Mouse (Mus musculus): ENCODE data around the gene Dcakd. TPM values are rescaled to one million over a fixed set of nuclear protein-coding genes. Genes with fewer than 3 reads are reported as not detected.

Gene Dcakd
- 197 and 201 TPM in 2 replicates for polyA plus RNA-seq (2015; fragmentation: Nextera tagmentation; extraction: Ambion mirVana)

GRCm38 (mm10) chr11:103028176-103028891 lies at the start of gene Dcakd, which contains the start of gene Nmt1:
TSS of gene Dcakd (minus strand) at chr11:103028333.
TSS of gene Nmt1 (plus strand) at chr11:103028190.
- ATAC-seq (ENCODE audit: low FRiP score, low read depth) = peak; percentile 99
- Histone ChIP-seq H3K4me2 (replicated peaks) (peak within 1 kb of the TSS; percentile 73), H3K9me3 (no peaks in the 10 kb centered on the region), H3K9ac (peak within 1 kb of the TSS; percentile 74), H3K27ac (peak within 1 kb of the TSS; percentile 81), H3K4me1 (peaks cover 35% of the 10 kb centered on the region), H3K27me3 (no peaks in the 10 kb centered on the region), H3K4me3 (peak within 1 kb of the TSS; percentile 69), H3K36me3 (peaks cover 29% of the 10 kb centered on the region)
- under 1% methylated on average over 36 of the region's 36 CpGs for WGBS

- H3K27ac ChIP-seq = no peak overlapping the region
- WGBS = 75% methylated on average over 8 of the region's 8 CpGs
- H3K27me3 ChIP-seq = peaks cover 39% of the 10 kb centered on the region
- peaks cover 3% of the 10 kb centered on the region for H3K36me3 ChIP-seq
- ATAC-seq (ENCODE audit: low FRiP score, low read depth) = no peak
- H3K9ac ChIP-seq = no peak overlapping the region
- no peak overlapping the region for H3K4me2 ChIP-seq (replicated peaks)
- no peak overlapping the region for H3K4me3 ChIP-seq
- H3K4me1 ChIP-seq = peaks cover 16% of the 10 kb centered on the region
- H3K9me3 ChIP-seq = no peaks in the 10 kb centered on the region
Measured at GRCm38 (mm10) chr11:103076581-103076980, 48.4 kb upstream of the Dcakd start.

- Histone ChIP-seq H3K36me3 (peaks cover 8% of the 10 kb centered on the region), H3K4me1 (peaks cover 16% of the 10 kb centered on the region), H3K27ac (no peak overlapping the region), H3K9ac (no peak overlapping the region), H3K4me2 (replicated peaks) (no peak overlapping the region), H3K9me3 (no peaks in the 10 kb centered on the region), H3K4me3 (no peak overlapping the region), H3K27me3 (peaks cover 33% of the 10 kb centered on the region)
- 90% methylated on average over 7 of the region's 7 CpGs for WGBS
- no peak for ATAC-seq (ENCODE audit: low FRiP score, low read depth)
Measured at GRCm38 (mm10) chr11:103076010-103076409, 47.9 kb upstream of the Dcakd start.

GRCm38 (mm10) chr11:103074796-103075323 lies 46.7 kb upstream of the Dcakd start:
- no peak for ATAC-seq (ENCODE audit: low FRiP score, low read depth)
- H3K4me3 ChIP-seq = no peak overlapping the region
- no peak overlapping the region for H3K4me2 ChIP-seq (replicated peaks)
- H3K27ac ChIP-seq = no peak overlapping the region
- no peaks in the 10 kb centered on the region for H3K9me3 ChIP-seq
- H3K4me1 ChIP-seq = peaks cover 4% of the 10 kb centered on the region; the same call in 1 of the 2 replicates
- 0 out of 2 replicates have a peak overlapping the region, but pooled peaks have one; percentile 19 for H3K9ac ChIP-seq
- WGBS = 21% methylated on average over 10 of the region's 10 CpGs
- H3K27me3 ChIP-seq = peaks cover 22% of the 10 kb centered on the region
- peaks cover 19% of the 10 kb centered on the region for H3K36me3 ChIP-seq

- Histone ChIP-seq H3K27ac (no peak overlapping the region), H3K4me1 (peaks cover 4% of the 10 kb centered on the region; the same call in 1 of the 2 replicates), H3K9me3 (no peaks in the 10 kb centered on the region), H3K36me3 (peaks cover 26% of the 10 kb centered on the region), H3K27me3 (peaks cover 15% of the 10 kb centered on the region), H3K4me2 (replicated peaks) (no peak overlapping the region), H3K9ac (no peak overlapping the region), H3K4me3 (no peak overlapping the region)
- 56% methylated on average over 10 of the region's 10 CpGs for WGBS
- ATAC-seq (ENCODE audit: low FRiP score, low read depth) = no peak
Measured at GRCm38 (mm10) chr11:103074121-103074650, 46.1 kb upstream of the Dcakd start.

- Histone ChIP-seq H3K4me2 (replicated peaks) (no peak overlapping the region), H3K4me1 (peaks cover 4% of the 10 kb centered on the region; the same call in 1 of the 2 replicates), H3K9ac (no peak overlapping the region), H3K9me3 (no peaks in the 10 kb centered on the region), H3K4me3 (no peak overlapping the region), H3K27ac (no peak overlapping the region), H3K27me3 (peaks cover 10% of the 10 kb centered on the region), H3K36me3 (peaks cover 31% of the 10 kb centered on the region)
- no peak for ATAC-seq (ENCODE audit: low FRiP score, low read depth)
- 88% methylated on average over 7 of the region's 7 CpGs for WGBS
Measured at GRCm38 (mm10) chr11:103073671-103074070, 45.5 kb upstream of the Dcakd start.

GRCm38 (mm10) chr11:103070322-103070880 lies 42.3 kb upstream of the Dcakd start:
- Histone ChIP-seq H3K9me3 (no peaks in the 10 kb centered on the region), H3K9ac (no peak overlapping the region), H3K4me3 (no peak overlapping the region), H3K4me2 (replicated peaks) (no peak overlapping the region), H3K27ac (no peak overlapping the region), H3K4me1 (peaks cover 4% of the 10 kb centered on the region; the same call in 1 of the 2 replicates), H3K27me3 (no peaks in the 10 kb centered on the region), H3K36me3 (peaks cover 63% of the 10 kb centered on the region)
- ATAC-seq (ENCODE audit: low FRiP score, low read depth) = no peak
- 94% methylated on average over 10 of the region's 10 CpGs for WGBS

GRCm38 (mm10) chr11:103069731-103070130 lies 41.6 kb upstream of the Dcakd start:
- Histone ChIP-seq H3K36me3 (peaks cover 69% of the 10 kb centered on the region), H3K27me3 (no peaks in the 10 kb centered on the region), H3K4me2 (replicated peaks) (no peak overlapping the region), H3K4me1 (peaks cover 1% of the 10 kb centered on the region; the same call in 1 of the 2 replicates), H3K4me3 (no peak overlapping the region), H3K9ac (no peak overlapping the region), H3K27ac (no peak overlapping the region), H3K9me3 (no peaks in the 10 kb centered on the region)
- no peak for ATAC-seq (ENCODE audit: low FRiP score, low read depth)
- WGBS = 100% methylated on average over 2 of the region's 2 CpGs

GRCm38 (mm10) chr11:103068884-103069283 lies 40.8 kb upstream of the Dcakd start:
- 93% methylated on average over 11 of the region's 11 CpGs for WGBS
- no peak for ATAC-seq (ENCODE audit: low FRiP score, low read depth)

GRCm38 (mm10) chr11:103068272-103068671 lies 40.1 kb upstream of the Dcakd start:
- H3K27ac ChIP-seq = no peak overlapping the region
- peaks cover 83% of the 10 kb centered on the region for H3K36me3 ChIP-seq
- H3K9ac ChIP-seq = no peak overlapping the region
- no peaks in the 10 kb centered on the region for H3K4me1 ChIP-seq
- H3K4me3 ChIP-seq = no peak overlapping the region
- H3K4me2 ChIP-seq (replicated peaks) = no peak overlapping the region
- H3K9me3 ChIP-seq = no peaks in the 10 kb centered on the region
- no peaks in the 10 kb centered on the region for H3K27me3 ChIP-seq
- 91% methylated on average over 4 of the region's 4 CpGs for WGBS
- no peak for ATAC-seq (ENCODE audit: low FRiP score, low read depth)

More at GRCm38 (mm10) chr11:103068884-103069283, 40.8 kb upstream of the Dcakd start:
- Histone ChIP-seq H3K27me3 (no peaks in the 10 kb centered on the region), H3K4me1 (no peaks in the 10 kb centered on the region), H3K9me3 (no peaks in the 10 kb centered on the region), H3K36me3 (peaks cover 77% of the 10 kb centered on the region), H3K9ac (no peak overlapping the region), H3K27ac (no peak overlapping the region), H3K4me3 (no peak overlapping the region), H3K4me2 (replicated peaks) (no peak overlapping the region)

- ATAC-seq (ENCODE audit: low FRiP score, low read depth) = no peak
- Histone ChIP-seq H3K9me3 (no peaks in the 10 kb centered on the region), H3K27me3 (no peaks in the 10 kb centered on the region), H3K9ac (no peak overlapping the region), H3K4me2 (replicated peaks) (no peak overlapping the region), H3K4me3 (no peak overlapping the region), H3K27ac (0 out of 2 replicates have a peak overlapping the region, but pooled peaks have one; percentile 16), H3K36me3 (peaks cover 88% of the 10 kb centered on the region), H3K4me1 (no peaks in the 10 kb centered on the region)
- WGBS = 81% methylated on average over 8 of the region's 8 CpGs
Measured at GRCm38 (mm10) chr11:103067457-103068001, 39.4 kb upstream of the Dcakd start.

GRCm38 (mm10) chr11:103067051-103067361 lies 38.9 kb upstream of the Dcakd start:
- H3K9ac ChIP-seq = no peak overlapping the region
- H3K4me3 ChIP-seq = no peak overlapping the region
- peaks cover 92% of the 10 kb centered on the region for H3K36me3 ChIP-seq
- 0 out of 2 replicates have a peak overlapping the region, but pooled peaks have one; percentile 16 for H3K27ac ChIP-seq
- no peak overlapping the region for H3K4me2 ChIP-seq (replicated peaks)
- H3K27me3 ChIP-seq = no peaks in the 10 kb centered on the region
- ATAC-seq (ENCODE audit: low FRiP score, low read depth) = no peak
- H3K4me1 ChIP-seq = no peaks in the 10 kb centered on the region
- WGBS = 93% methylated on average over 6 of the region's 6 CpGs
- no peaks in the 10 kb centered on the region for H3K9me3 ChIP-seq
